Mouse (Mus musculus): ENCODE data around the gene Gpr88. TPM values are rescaled to one million over a fixed set of nuclear protein-coding genes. Genes with fewer than 3 reads are reported as not detected.

The Gpr88 gene
- total and polyA plus RNA-seq, 3 experiments = not detected

DNA sequence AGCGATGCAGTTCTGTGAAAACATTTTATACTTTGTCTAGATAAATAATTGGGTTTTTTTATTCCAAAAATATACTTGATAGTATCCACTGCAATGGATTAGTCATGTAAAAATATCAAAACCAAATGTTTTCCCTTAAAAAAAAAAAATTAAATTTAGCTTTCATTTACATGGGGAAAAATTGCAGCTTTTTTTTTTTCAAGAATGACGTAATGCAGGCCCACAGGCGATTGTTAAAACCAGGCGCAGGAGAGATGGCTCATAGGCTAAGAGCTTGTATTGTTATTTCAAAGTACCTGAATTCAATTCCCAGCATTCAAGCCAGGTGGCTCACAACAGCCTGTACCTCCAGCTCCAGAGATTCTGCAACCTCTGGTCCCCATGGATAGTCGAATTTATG is 25.9 kb downstream of the Gpr88 start:
- no peak overlapping the region for H3K9ac ChIP-seq (ENCODE audit: control insufficient read depth, low read depth, low read length, poor library complexity, severe bottlenecking)
- DNase-seq (ENCODE audit: low read depth, low spot score) = no peak
- H3K4me1 ChIP-seq (ENCODE audit: control insufficient read depth in 1 of 2, insufficient read depth in 2 of 2, low read length in 2 of 2) = no peaks in the 10 kb centered on the region
- peaks cover 0 to 1% of the 10 kb centered on the region in 2 experiments; a peak in 2 of 4 replicates for H3K27me3 ChIP-seq (ENCODE audit: control insufficient read depth in 1 of 2, insufficient read depth in 2 of 2, low read length in 2 of 2)
- TF ChIP-seq RAD21 (IDR thresholded peaks at IDR 0.05; ENCODE audit: low read depth, low read length) (no peak), MYB (IDR thresholded peaks at IDR 0.05; ENCODE audit: low read depth, low read length) (no peak), JUND (IDR thresholded peaks at IDR 0.05; ENCODE audit: low read depth, low read length) (no peak), POLR2AphosphoS2 (IDR thresholded peaks at IDR 0.05; ENCODE audit: low read length) (no peak), TCF12 (IDR thresholded peaks at IDR 0.05; ENCODE audit: low read depth, low read length) (no peak), MAX (IDR thresholded peaks at IDR 0.05; ENCODE audit: low read length) (no peak), ZKSCAN1 (IDR thresholded peaks at IDR 0.05; ENCODE audit: low read depth, low read length) (no peak), HCFC1 (IDR thresholded peaks at IDR 0.05; ENCODE audit: low read depth, low read length) (no peak)
- no peaks in the 10 kb centered on the region for H3K36me3 ChIP-seq (ENCODE audit: control insufficient read depth in 1 of 2, insufficient read depth in 2 of 2, low read length in 2 of 2)
- H3K4me3 ChIP-seq (ENCODE audit: control insufficient read depth in 1 of 2, insufficient read depth in 1 of 2, low read depth in 2 of 2, low read length in 2 of 2) = no peak overlapping the region
- H3K9me3 ChIP-seq (replicated peaks; ENCODE audit: insufficient read depth, low read length) = no peaks in the 10 kb centered on the region
- no peak overlapping the region for H3K27ac ChIP-seq (ENCODE audit: control insufficient read depth, low read depth, low read length)
- H3K79me2 ChIP-seq (ENCODE audit: control insufficient read depth, insufficient read depth, low read length, poor library complexity) = no peaks in the 10 kb centered on the region

DNA sequence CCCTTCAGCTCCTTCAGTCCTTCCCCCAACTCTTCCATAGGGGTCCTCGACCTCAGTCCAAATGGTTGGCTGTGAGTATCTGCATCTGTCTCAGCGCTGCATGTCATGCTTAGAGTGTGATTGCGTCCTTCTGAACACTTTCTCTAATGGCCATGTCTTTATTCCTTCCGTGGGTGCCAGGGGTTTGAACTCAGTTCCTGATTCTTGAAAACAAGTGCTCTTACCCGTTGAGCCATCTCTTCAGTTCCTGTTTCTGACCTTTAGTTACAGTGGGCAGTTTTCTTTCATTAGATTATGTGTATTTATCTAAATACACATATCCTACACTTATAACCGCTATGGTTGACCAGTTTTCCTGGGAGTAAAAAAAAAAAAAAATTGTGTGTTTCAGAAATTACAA is 26.4 kb downstream of the Gpr88 start:
- Histone ChIP-seq H3K4me3 (ENCODE audit: control insufficient read depth in 1 of 2, insufficient read depth in 1 of 2, low read depth in 2 of 2, low read length in 2 of 2) (no peak overlapping the region), H3K4me1 (ENCODE audit: control insufficient read depth in 1 of 2, insufficient read depth in 2 of 2, low read length in 2 of 2) (no peaks in the 10 kb centered on the region), H3K9ac (ENCODE audit: control insufficient read depth, low read depth, low read length, poor library complexity, severe bottlenecking) (no peak overlapping the region), H3K27ac (ENCODE audit: control insufficient read depth, low read depth, low read length) (no peak overlapping the region), H3K9me3 (replicated peaks; ENCODE audit: insufficient read depth, low read length) (no peaks in the 10 kb centered on the region), H3K36me3 (ENCODE audit: control insufficient read depth in 1 of 2, insufficient read depth in 2 of 2, low read length in 2 of 2) (no peaks in the 10 kb centered on the region), H3K27me3 (ENCODE audit: control insufficient read depth in 1 of 2, insufficient read depth in 2 of 2, low read length in 2 of 2) (peaks cover 0 to 1% of the 10 kb centered on the region in 2 experiments; a peak in 2 of 4 replicates), H3K79me2 (ENCODE audit: control insufficient read depth, insufficient read depth, low read length, poor library complexity) (no peaks in the 10 kb centered on the region)
- TF ChIP-seq ETS1 (IDR thresholded peaks at IDR 0.05; ENCODE audit: low read depth, low read length) (no peak), RCOR1 (IDR thresholded peaks at IDR 0.05; ENCODE audit: low read depth, low read length) (no peak)
- no peak for DNase-seq (ENCODE audit: low read depth, low spot score)

DNA sequence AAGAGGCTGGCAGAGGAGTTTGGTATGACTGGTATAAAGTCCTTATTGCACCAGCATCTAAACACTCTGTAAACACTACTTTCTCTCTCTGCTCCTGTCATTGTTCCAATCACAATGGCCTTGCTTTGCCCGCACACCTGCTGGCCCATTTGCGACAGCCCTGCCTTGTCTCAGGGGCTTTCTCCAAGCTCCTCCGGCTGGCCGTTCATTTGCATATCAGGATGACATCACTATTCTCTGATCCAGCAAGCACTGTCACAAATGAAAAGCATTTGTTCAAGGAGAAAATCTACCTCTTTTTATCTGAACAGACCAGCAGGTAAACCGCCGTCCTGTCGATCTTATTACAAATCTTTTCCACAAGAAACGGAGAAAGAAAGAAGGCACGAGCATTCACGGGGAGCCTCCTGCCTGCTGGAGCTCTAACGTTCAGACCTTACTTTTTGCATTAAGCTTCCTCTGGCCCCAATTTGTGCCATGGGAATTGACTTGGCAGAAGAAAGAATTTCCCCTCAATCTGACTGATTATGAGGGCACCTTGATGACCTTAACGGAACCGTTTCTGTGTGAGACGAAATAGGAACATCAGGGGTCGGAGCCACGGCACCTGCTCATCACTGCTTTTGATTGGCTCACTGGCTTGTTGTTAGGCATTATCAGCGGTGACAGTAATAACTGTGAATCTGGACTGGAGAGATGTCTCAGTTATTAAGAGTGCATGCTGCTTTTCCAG is 30.6 kb downstream of the Gpr88 start:
- Histone ChIP-seq H3K79me2 (ENCODE audit: control insufficient read depth, insufficient read depth, low read length, poor library complexity) (no peaks in the 10 kb centered on the region), H3K4me1 (ENCODE audit: control insufficient read depth in 1 of 2, insufficient read depth in 2 of 2, low read length in 2 of 2) (no peaks in the 10 kb centered on the region), H3K27me3 (ENCODE audit: control insufficient read depth in 1 of 2, insufficient read depth in 2 of 2, low read length in 2 of 2) (peaks cover 3 to 7% of the 10 kb centered on the region in 2 experiments), H3K9ac (ENCODE audit: control insufficient read depth, low read depth, low read length, poor library complexity, severe bottlenecking) (no peak overlapping the region), H3K9me3 (replicated peaks; ENCODE audit: insufficient read depth, low read length) (no peaks in the 10 kb centered on the region), H3K4me3 (ENCODE audit: control insufficient read depth in 1 of 2, insufficient read depth in 1 of 2, low read depth in 2 of 2, low read length in 2 of 2) (no peak overlapping the region), H3K36me3 (ENCODE audit: control insufficient read depth in 1 of 2, insufficient read depth in 2 of 2, low read length in 2 of 2) (no peaks in the 10 kb centered on the region), H3K27ac (ENCODE audit: control insufficient read depth, low read depth, low read length) (no peak overlapping the region)
- DNase-seq (ENCODE audit: low read depth, low spot score) = no peak
- TF ChIP-seq ZC3H11A (IDR thresholded peaks at IDR 0.05; ENCODE audit: low read depth, low read length) (no peak), NRF1 (IDR thresholded peaks at IDR 0.05; ENCODE audit: insufficient read depth, low read depth, low read length, poor library complexity, severe bottlenecking) (no peak), MXI1 (IDR thresholded peaks at IDR 0.05; ENCODE audit: low read depth, low read length) (no peak), CTCF (IDR thresholded peaks at IDR 0.05 in 2 of 3, conservative IDR thresholded peaks at IDR 0.05 in 1 of 3; ENCODE audit: control insufficient read depth in 1 of 3, insufficient read depth in 1 of 3, low read depth in 2 of 3, low read length in 3 of 3, poor library complexity in 1 of 3, severe bottlenecking in 1 of 3) (no peak), POLR2AphosphoS2 (IDR thresholded peaks at IDR 0.05; ENCODE audit: low read length) (no peak), EP300 (IDR thresholded peaks at IDR 0.05; ENCODE audit: low read depth in 1 of 2, low read length in 2 of 2) (no peak)
